Mouse (Mus musculus) embryo, embryonic 11.5 days (tissue): ENCODE results near the gene 1110051M20Rik.
"Not testable (repeated sequence)": the region's sequence is repeated elsewhere in the genome, so short reads cannot be mapped to it uniquely, and the experiment has no call there.

Source experiments
- DNase-seq: peaks from one replicate; pipeline ENCODE4 v3.0.0-alpha.2; 2012; ENCODE audit warnings: low read depth, low spot score

Gene 1110051M20Rik

GRCm38 (mm10) chr2:91263692-91264660, 180.5 kb downstream of the 1110051M20Rik start:
- no peak for DNase-seq

- DNase-seq = no peak
Measured at GRCm38 (mm10) chr2:91259493-91259892, 185.0 kb downstream of the 1110051M20Rik start.

GRCm38 (mm10) chr2:91258830-91259229, 185.7 kb downstream of the 1110051M20Rik start:
- no peak for DNase-seq

GRCm38 (mm10) chr2:91258054-91258453, 186.4 kb downstream of the 1110051M20Rik start:
- DNase-seq = no peak

GRCm38 (mm10) chr2:91257126-91257980, 187.2 kb downstream of the 1110051M20Rik start:
- peak; percentile 52 for DNase-seq

GRCm38 (mm10) chr2:91256256-91257125, 188.0 kb downstream of the 1110051M20Rik start:
- no peak for DNase-seq

GRCm38 (mm10) chr2:91255661-91256150, 188.8 kb downstream of the 1110051M20Rik start, which contains the start of gene Pacsin3:
Pacsin3 (plus strand) TSS chr2:91255954.
- DNase-seq = no peak

- DNase-seq = no peak
Measured at GRCm38 (mm10) chr2:91254725-91255380, 189.7 kb downstream of the 1110051M20Rik start.

GRCm38 (mm10) chr2:91252512-91252911, 192.0 kb downstream of the 1110051M20Rik start:
- no peak for DNase-seq

- DNase-seq = no peak
Measured at GRCm38 (mm10) chr2:91252001-91252400, 192.5 kb downstream of the 1110051M20Rik start.

GRCm38 (mm10) chr2:91248366-91248765, 196.1 kb downstream of the 1110051M20Rik start:
- DNase-seq = no peak

GRCm38 (mm10) chr2:91244557-91245228, 199.8 kb downstream of the 1110051M20Rik start:
- DNase-seq = no peak

GRCm38 (mm10) chr2:91243416-91243815, 201.1 kb downstream of the 1110051M20Rik start:
- DNase-seq = no peak

GRCm38 (mm10) chr2:91242547-91242946, 202.0 kb downstream of the 1110051M20Rik start:
- DNase-seq = no peak

GRCm38 (mm10) chr2:91237511-91238080, 206.9 kb downstream of the 1110051M20Rik start:
- not testable (repeated sequence) for DNase-seq

GRCm38 (mm10) chr2:91236601-91237510, 207.6 kb downstream of the 1110051M20Rik start, which contains the start of gene Ddb2:
Ddb2 (minus strand) TSS chr2:91236982.
- peak; percentile 90 for DNase-seq

GRCm38 (mm10) chr2:91229735-91230134, 214.8 kb downstream of the 1110051M20Rik start:
- no peak for DNase-seq
